Mouse (Mus musculus): ENCODE results near the gene Pde11a.

Pde11a gene

GRCm38 (mm10) chr2:76332161-76332805, 6.3 kb downstream of the Pde11a start:
- no peaks in the 10 kb centered on the region for H3K36me3 ChIP-seq (ENCODE audit: insufficient read depth, low read length)
- no peak overlapping the region for H3K4me3 ChIP-seq (replicated peaks; ENCODE audit: low read length)
- H3K9me3 ChIP-seq (ENCODE audit: low read length), result no peaks in the 10 kb centered on the region
- TF ChIP-seq POU5F1 (IDR thresholded peaks at IDR 0.05; ENCODE audit: borderline replicate concordance, low read length) (no peak), CTCF (conservative IDR thresholded peaks at IDR 0.05; ENCODE audit: low read length) (no peak), NANOG (IDR thresholded peaks at IDR 0.05; ENCODE audit: borderline replicate concordance, low read length) (no peak)
- H3K27me3 ChIP-seq (ENCODE audit: insufficient read depth, low read length), result peaks cover 14% of the 10 kb centered on the region
- H3K4me1 ChIP-seq (replicated peaks; ENCODE audit: low read depth, low read length), result peaks cover 19% of the 10 kb centered on the region

GRCm38 (mm10) chr2:76330081-76330480, 8.5 kb downstream of the Pde11a start:
- Histone ChIP-seq H3K27me3 (ENCODE audit: insufficient read depth, low read length) (no peaks in the 10 kb centered on the region), H3K4me3 (replicated peaks; ENCODE audit: low read length) (no peak overlapping the region), H3K9me3 (ENCODE audit: low read length) (no peaks in the 10 kb centered on the region), H3K36me3 (ENCODE audit: insufficient read depth, low read length) (no peaks in the 10 kb centered on the region), H3K4me1 (replicated peaks; ENCODE audit: low read depth, low read length) (peaks cover 19% of the 10 kb centered on the region)
- TF ChIP-seq CTCF (conservative IDR thresholded peaks at IDR 0.05; ENCODE audit: low read length) (no peak), POU5F1 (IDR thresholded peaks at IDR 0.05; ENCODE audit: borderline replicate concordance, low read length) (no peak), NANOG (IDR thresholded peaks at IDR 0.05; ENCODE audit: borderline replicate concordance, low read length) (no peak)

GRCm38 (mm10) chr2:76326161-76326560, 12.4 kb downstream of the Pde11a start:
- no peak for TF ChIP-seq POU5F1 (IDR thresholded peaks at IDR 0.05; ENCODE audit: borderline replicate concordance, low read length)
- no peak for TF ChIP-seq CTCF (conservative IDR thresholded peaks at IDR 0.05; ENCODE audit: low read length)
- no peak for TF ChIP-seq NANOG (IDR thresholded peaks at IDR 0.05; ENCODE audit: borderline replicate concordance, low read length)
- Histone ChIP-seq H3K9me3 (ENCODE audit: low read length) (no peaks in the 10 kb centered on the region), H3K4me3 (replicated peaks; ENCODE audit: low read length) (no peak overlapping the region), H3K36me3 (ENCODE audit: insufficient read depth, low read length) (no peaks in the 10 kb centered on the region), H3K4me1 (replicated peaks; ENCODE audit: low read depth, low read length) (no peaks in the 10 kb centered on the region), H3K27me3 (ENCODE audit: insufficient read depth, low read length) (no peaks in the 10 kb centered on the region)

GRCm38 (mm10) chr2:76324463-76324862, 14.1 kb downstream of the Pde11a start:
- Histone ChIP-seq H3K36me3 (ENCODE audit: insufficient read depth, low read length) (no peaks in the 10 kb centered on the region), H3K9me3 (ENCODE audit: low read length) (no peaks in the 10 kb centered on the region), H3K27me3 (ENCODE audit: insufficient read depth, low read length) (no peaks in the 10 kb centered on the region), H3K4me3 (replicated peaks; ENCODE audit: low read length) (no peak overlapping the region), H3K4me1 (replicated peaks; ENCODE audit: low read depth, low read length) (no peaks in the 10 kb centered on the region)
- no peak for TF ChIP-seq NANOG (IDR thresholded peaks at IDR 0.05; ENCODE audit: borderline replicate concordance, low read length)
- TF ChIP-seq CTCF (conservative IDR thresholded peaks at IDR 0.05; ENCODE audit: low read length), result no peak
- TF ChIP-seq POU5F1 (IDR thresholded peaks at IDR 0.05; ENCODE audit: borderline replicate concordance, low read length), result no peak

- Histone ChIP-seq H3K27me3 (ENCODE audit: insufficient read depth, low read length) (no peaks in the 10 kb centered on the region), H3K9me3 (ENCODE audit: low read length) (no peaks in the 10 kb centered on the region), H3K36me3 (ENCODE audit: insufficient read depth, low read length) (no peaks in the 10 kb centered on the region), H3K4me1 (replicated peaks; ENCODE audit: low read depth, low read length) (no peaks in the 10 kb centered on the region), H3K4me3 (replicated peaks; ENCODE audit: low read length) (no peak overlapping the region)
- TF ChIP-seq POU5F1 (IDR thresholded peaks at IDR 0.05; ENCODE audit: borderline replicate concordance, low read length), result no peak
- TF ChIP-seq NANOG (IDR thresholded peaks at IDR 0.05; ENCODE audit: borderline replicate concordance, low read length), result no peak
- no peak for TF ChIP-seq CTCF (conservative IDR thresholded peaks at IDR 0.05; ENCODE audit: low read length)
These were observed 15.2 kb downstream of the Pde11a start for GRCm38 (mm10) chr2:76323185-76323875.

GRCm38 (mm10) chr2:76320336-76320735, 18.2 kb downstream of the Pde11a start:
- no peak overlapping the region for H3K4me3 ChIP-seq (replicated peaks; ENCODE audit: low read length)
- H3K36me3 ChIP-seq (ENCODE audit: insufficient read depth, low read length), result no peaks in the 10 kb centered on the region
- TF ChIP-seq NANOG (IDR thresholded peaks at IDR 0.05; ENCODE audit: borderline replicate concordance, low read length) (no peak), POU5F1 (IDR thresholded peaks at IDR 0.05; ENCODE audit: borderline replicate concordance, low read length) (no peak), CTCF (conservative IDR thresholded peaks at IDR 0.05; ENCODE audit: low read length) (no peak)
- H3K27me3 ChIP-seq (ENCODE audit: insufficient read depth, low read length), result no peaks in the 10 kb centered on the region
- no peaks in the 10 kb centered on the region for H3K9me3 ChIP-seq (ENCODE audit: low read length)
- H3K4me1 ChIP-seq (replicated peaks; ENCODE audit: low read depth, low read length), result no peaks in the 10 kb centered on the region

- Histone ChIP-seq H3K36me3 (ENCODE audit: insufficient read depth, low read length) (no peaks in the 10 kb centered on the region), H3K27me3 (ENCODE audit: insufficient read depth, low read length) (no peaks in the 10 kb centered on the region), H3K4me3 (replicated peaks; ENCODE audit: low read length) (no peak overlapping the region), H3K4me1 (replicated peaks; ENCODE audit: low read depth, low read length) (no peaks in the 10 kb centered on the region), H3K9me3 (ENCODE audit: low read length) (no peaks in the 10 kb centered on the region)
- no peak for TF ChIP-seq CTCF (conservative IDR thresholded peaks at IDR 0.05; ENCODE audit: low read length)
These were observed 19.3 kb downstream of the Pde11a start for GRCm38 (mm10) chr2:76319231-76319630.

- H3K4me3 ChIP-seq (replicated peaks; ENCODE audit: low read length), result no peak overlapping the region
- H3K27me3 ChIP-seq (ENCODE audit: insufficient read depth, low read length), result no peaks in the 10 kb centered on the region
- no peaks in the 10 kb centered on the region for H3K4me1 ChIP-seq (replicated peaks; ENCODE audit: low read depth, low read length)
- H3K9me3 ChIP-seq (ENCODE audit: low read length), result no peaks in the 10 kb centered on the region
- TF ChIP-seq NANOG (IDR thresholded peaks at IDR 0.05; ENCODE audit: borderline replicate concordance, low read length) (no peak), CTCF (conservative IDR thresholded peaks at IDR 0.05; ENCODE audit: low read length) (no peak), POU5F1 (IDR thresholded peaks at IDR 0.05; ENCODE audit: borderline replicate concordance, low read length) (no peak)
- H3K36me3 ChIP-seq (ENCODE audit: insufficient read depth, low read length), result no peaks in the 10 kb centered on the region
These were observed 50.9 kb downstream of the Pde11a start for GRCm38 (mm10) chr2:76287671-76288070.

Measured in E14TG2a.4 (cell line).